Mouse (Mus musculus) heart, embryonic 12.5 days (tissue): Measurements from ENCODE around the gene Ankrd17. TPM values are rescaled to one million over a fixed set of nuclear protein-coding genes. Genes with fewer than 3 reads are reported as not detected.

Source experiments
- polyA plus RNA-seq: library from polyadenylated mRNA; unstranded; fragments of >200 nt; fragmentation: Nextera tagmentation; extraction: Ambion mirVana; gene quantifications from 2 replicates; pipeline ENCODE4 v1.2.1, GENCODE M21; 2016

Gene Ankrd17
- polyA plus RNA-seq, 1 experiment from 2014 or later, result 20.9 TPM

Other genes with a start within 250 kb of the Ankrd17 start
- gene Cox18, start 142.6 kb downstream of the Ankrd17 start, polyA plus RNA-seq, result 29.5 and 30.6 TPM in 2 replicates
- gene Gm9958, start 627 bp upstream of the Ankrd17 start, polyA plus RNA-seq, result 3.8 and 4.2 TPM in 2 replicates
- 2.3 and 11.3 TPM in 2 replicates for gene Alb, start 94.3 kb upstream of the Ankrd17 start, polyA plus RNA-seq
- 23.2 and 125 TPM in 2 replicates for gene Afp, start 124.2 kb upstream of the Ankrd17 start, polyA plus RNA-seq
- gene Afm, start 152.4 kb upstream of the Ankrd17 start, polyA plus RNA-seq, result 0.09 TPM in 1 of 2 replicates, not detected in the other
- not detected in 2 replicates for gene 5830473C10Rik, start 194.5 kb upstream of the Ankrd17 start, polyA plus RNA-seq